Mouse (Mus musculus) heart, postnatal 10 days (tissue): Measurements from ENCODE around the gene Sart1. TPM values are rescaled to one million over a fixed set of nuclear protein-coding genes. Genes with fewer than 3 reads are reported as not detected.
A peak's percentile ranks its signal among the peaks of the same experiment; 100 is the strongest.

Experiments
- DNase-seq, 2 experiments: peaks; one replicate each; pipeline ENCODE4 v3.0.0; 2021
- intact Hi-C: fragments of 180-260 bp; cut with DNase I; formaldehyde crosslinking; loops from one replicate; pipeline ENCODE4 v1.15.1; 2025
- total RNA-seq, 2 experiments: library from RNA; stranded (reverse); gene quantifications; 2 replicates each; pipeline ENCODE4 v1.2.3; 2021

Sart1 gene
- 10 to 100 TPM; 47.7 to 50.7 TPM for total RNA-seq

GRCm38 (mm10) chr19:5388588-5389242 is at the start of gene Sart1:
Gene Sart1 (minus strand): TSS chr19:5388703.
- intact Hi-C loops = loop anchor here (1.0 kb wide), 1 partner anchor 22 kb away; the partner anchor contains the start of gene Eif1ad
- peak; percentile 96 for DNase-seq

- no peak for DNase-seq
- intact Hi-C loops = loop anchor here (1.0 to 5.0 kb wide), 3 partner anchors 22 to 133 kb away; partner anchors contain the start of gene Ap5b1
These were observed 45.4 kb upstream of the Sart1 start for GRCm38 (mm10) chr19:5433951-5434350.

- intact Hi-C loops = loop anchor here (2.0 to 5.0 kb wide), 2 partner anchors 54 to 134 kb away; partner anchors contain the start of gene Ap5b1
- DNase-seq = peak; percentile 66 to 77
These were observed 44.7 kb upstream of the Sart1 start for GRCm38 (mm10) chr19:5432992-5433852.

- no peak for DNase-seq
- intact Hi-C loops = loop anchor here (2.0 to 5.0 kb wide), 2 partner anchors 55 to 135 kb away; partner anchors contain the start of gene Ap5b1
These were observed 43.5 kb upstream of the Sart1 start for GRCm38 (mm10) chr19:5431911-5432464.

- intact Hi-C loops = loop anchor here (5.0 kb wide), 1 partner anchor 137 kb away; the partner anchor contains the start of gene Ap5b1
- DNase-seq = no peak
These were observed 41.9 kb upstream of the Sart1 start for GRCm38 (mm10) chr19:5430408-5430807.

- peak; percentile 67 to 68 for DNase-seq
- intact Hi-C loops = loop anchor here (2.0 to 5.0 kb wide), 3 partner anchors 23 to 137 kb away; partner anchors contain the start of genes Ap5b1, Banf1 and Eif1ad
These were observed 41.3 kb upstream of the Sart1 start for GRCm38 (mm10) chr19:5429806-5430205.

GRCm38 (mm10) chr19:5429219-5429618 is 40.7 kb upstream of the Sart1 start:
- DNase-seq = no peak
- intact Hi-C loops = loop anchor here (2.0 kb wide), 2 partner anchors 22 to 62 kb away; partner anchors contain the start of genes Banf1 and Eif1ad

- intact Hi-C loops = loop anchor here (2.0 kb wide), 2 partner anchors 21 to 61 kb away; partner anchors contain the start of genes Banf1 and Eif1ad
- DNase-seq = peak; percentile 57 to 73
These were observed 39.6 kb upstream of the Sart1 start for GRCm38 (mm10) chr19:5428083-5428482.

GRCm38 (mm10) chr19:5426640-5427290 is 38.3 kb upstream of the Sart1 start:
- intact Hi-C loops = no loop called here

GRCm38 (mm10) chr19:5425906-5426565 is 37.5 kb upstream of the Sart1 start:
- DNase-seq = no peak
- intact Hi-C loops = no loop called here

More at GRCm38 (mm10) chr19:5426640-5427290, 38.3 kb upstream of the Sart1 start:
- no peak for DNase-seq

- intact Hi-C loops = no loop called here
- DNase-seq = peak; percentile 95 to 96
These were observed 36.6 kb upstream of the Sart1 start, which contains the start of the genes Drap1 and AI837181 for GRCm38 (mm10) chr19:5424782-5425741. Gene Drap1 (minus strand): TSS chr19:5424979. Gene AI837181 (plus strand): TSS chr19:5425144.

- peak; percentile 78 to 80 for DNase-seq
- intact Hi-C loops = no loop called here
These were observed 35.7 kb upstream of the Sart1 start for GRCm38 (mm10) chr19:5424092-5424781.

- intact Hi-C loops = loop anchor here (2.0 kb wide), 1 partner anchor 33 kb away; no protein-coding TSS in a partner anchor
These were observed 35.1 kb upstream of the Sart1 start for GRCm38 (mm10) chr19:5423561-5423960.

GRCm38 (mm10) chr19:5422895-5423443 is 34.5 kb upstream of the Sart1 start:
- DNase-seq = no peak
- intact Hi-C loops = loop anchor here (2.0 kb wide), 1 partner anchor 32 kb away; no protein-coding TSS in a partner anchor

More at GRCm38 (mm10) chr19:5423561-5423960, 35.1 kb upstream of the Sart1 start:
- DNase-seq = no peak

- intact Hi-C loops = loop anchor here (2.0 kb wide), 1 partner anchor 31 kb away; no protein-coding TSS in a partner anchor
- DNase-seq = no peak
These were observed 33.8 kb upstream of the Sart1 start for GRCm38 (mm10) chr19:5422267-5422666.

- DNase-seq = no peak
- intact Hi-C loops = loop anchor here (2.0 kb wide), 1 partner anchor 31 kb away; no protein-coding TSS in a partner anchor
These were observed 33.3 kb upstream of the Sart1 start for GRCm38 (mm10) chr19:5421784-5422183.

GRCm38 (mm10) chr19:5420579-5420978 is 32.1 kb upstream of the Sart1 start:
- intact Hi-C loops = no loop called here
- DNase-seq = no peak
